Mouse (Mus musculus) layer of hippocampus, postnatal 36 days (tissue): ENCODE data around the gene Olfr701. TPM values are rescaled to one million over a fixed set of nuclear protein-coding genes. Genes with fewer than 3 reads are reported as not detected.

Experiments
- DNase-seq, 2 experiments: peaks; one replicate each; pipeline ENCODE4 v3.0.0; 2022
- total RNA-seq, 2 experiments: library from RNA; stranded (reverse); gene quantifications; 2 replicates each; pipeline ENCODE4 v1.2.3; 2021

The Olfr701 gene
- not detected for total RNA-seq

GRCm38 (mm10) chr7:106813829-106814228 lies at the start of gene Olfr701:
Gene Olfr701 (plus strand): TSS chr7:106814129.
- no peak for DNase-seq

GRCm38 (mm10) chr7:106788330-106788729 lies 25.6 kb upstream of the Olfr701 start:
- DNase-seq, result no peak

- DNase-seq, result no peak
Measured at GRCm38 (mm10) chr7:106793098-106793497, 20.8 kb upstream of the Olfr701 start, which contains the start of gene Olfr699. Gene Olfr699 (minus strand): TSS chr7:106793198.

GRCm38 (mm10) chr7:106808734-106809133 lies 5.2 kb upstream of the Olfr701 start, which contains the start of gene Olfr700:
Gene Olfr700 (minus strand): TSS chr7:106808834.
- no peak for DNase-seq

DNA sequence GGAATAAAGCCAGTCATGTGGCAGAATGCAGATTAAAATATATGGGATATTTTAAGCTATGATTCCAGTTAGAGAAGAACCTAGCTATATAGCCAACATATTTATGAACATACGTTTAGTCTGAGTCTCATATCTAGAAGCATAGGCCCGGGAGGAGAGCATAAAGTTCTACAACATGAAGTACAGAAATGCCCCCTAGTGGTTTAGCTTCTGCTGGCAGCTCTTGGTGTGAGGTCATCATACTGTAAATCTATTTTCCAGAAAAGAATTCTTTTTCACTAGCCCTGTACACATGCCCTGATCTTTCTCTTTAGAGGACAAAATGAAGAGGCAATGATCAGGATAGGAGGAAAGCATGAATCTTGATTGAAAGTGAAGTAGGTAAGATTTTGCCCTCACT lies 1.8 kb downstream of the Olfr701 start:
- no peak for DNase-seq

GRCm38 (mm10) chr7:106818414-106818813 lies 4.5 kb downstream of the Olfr701 start:
- no peak for DNase-seq

DNA sequence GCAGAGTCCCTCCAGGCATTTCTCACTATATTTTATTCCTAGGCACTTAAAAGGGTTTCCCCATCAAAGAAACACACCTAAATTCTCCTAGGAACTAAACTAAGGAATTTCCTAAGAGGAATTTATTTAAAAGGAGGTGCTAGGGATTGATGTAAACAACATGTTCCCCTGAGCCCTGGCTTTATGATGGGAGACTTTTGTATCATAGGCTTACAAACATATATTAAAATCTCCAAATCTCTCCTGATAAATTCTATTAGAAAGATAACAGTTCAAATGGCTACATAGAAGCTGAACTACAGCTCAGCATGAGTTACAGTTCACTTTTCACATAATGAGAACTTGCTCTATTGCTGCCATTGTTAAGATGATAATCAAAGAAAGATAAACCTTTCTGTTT lies 19.9 kb downstream of the Olfr701 start, which contains the start of gene Olfr702:
Gene Olfr702, minus strand, starts transcription at position 101 of the 400 bp plus-strand sequence.
- DNase-seq, result no peak

GRCm38 (mm10) chr7:106843060-106843459 lies 29.1 kb downstream of the Olfr701 start, which contains the start of gene Olfr703:
Gene Olfr703 (plus strand): TSS chr7:106843360.
- DNase-seq, result no peak

DNA sequence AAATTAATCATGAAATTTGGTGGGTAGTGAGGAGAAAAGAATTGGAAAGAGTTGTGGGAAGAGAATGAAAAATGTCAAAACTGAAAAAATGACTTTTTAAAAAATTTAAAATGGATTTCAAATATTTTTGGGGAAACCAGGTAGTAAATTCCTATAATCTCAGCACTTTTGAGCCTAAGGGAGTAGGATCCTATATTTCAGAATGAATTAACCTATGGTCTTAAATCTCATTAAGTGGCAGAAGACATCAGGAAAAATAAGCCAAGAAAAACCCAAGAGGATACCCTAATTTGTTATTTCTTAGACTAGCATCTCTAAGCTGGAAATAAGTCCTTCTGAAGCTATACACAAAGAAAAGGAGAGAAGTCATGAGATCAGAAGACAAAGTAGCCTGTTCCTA lies 49.0 kb downstream of the Olfr701 start, which contains the start of gene Olfr704:
Gene Olfr704, plus strand, starts transcription at position 301 of the 400 bp plus-strand sequence.
- no peak for DNase-seq

Other genes with a start within 250 kb of the Olfr701 start
- not detected for gene Olfr693, start 133.5 kb upstream of the Olfr701 start, total RNA-seq
- gene Olfr694, start 122.3 kb upstream of the Olfr701 start, total RNA-seq, result not detected
- not detected for gene Olfr695, start 97.7 kb upstream of the Olfr701 start, total RNA-seq
- not detected for gene Olfr697, start 71.7 kb upstream of the Olfr701 start, total RNA-seq
- gene Olfr698, start 58.7 kb upstream of the Olfr701 start, total RNA-seq, result not detected
- not detected for gene Olfr699, start 20.9 kb upstream of the Olfr701 start, total RNA-seq
- not detected for gene Olfr700, start 5.3 kb upstream of the Olfr701 start, total RNA-seq
- not detected for gene Olfr702, start 19.8 kb downstream of the Olfr701 start, total RNA-seq
- not detected for gene Olfr703, start 29.2 kb downstream of the Olfr701 start, total RNA-seq
- not detected for gene Olfr704, start 49.1 kb downstream of the Olfr701 start, total RNA-seq
- not detected for gene Olfr705, start 62.8 kb downstream of the Olfr701 start, total RNA-seq
- not detected for gene Olfr706, start 74.0 kb downstream of the Olfr701 start, total RNA-seq
- gene Olfr707, start 87.1 kb downstream of the Olfr701 start, total RNA-seq, result not detected
- not detected for gene Olfr1532-ps1, start 93.9 kb downstream of the Olfr701 start, total RNA-seq
- not detected for gene Olfr709-ps1, start 118.1 kb downstream of the Olfr701 start, total RNA-seq
- gene Olfr710, start 134.2 kb downstream of the Olfr701 start, total RNA-seq, result not detected
- under 1 TPM in 1 of 2 experiments, not detected in 1; 0.05 TPM for gene Olfr6, start 149.8 kb downstream of the Olfr701 start, total RNA-seq
- gene Olfr711, start 161.3 kb downstream of the Olfr701 start, total RNA-seq, result not detected
- gene Olfr2, start 191.9 kb downstream of the Olfr701 start, total RNA-seq, result not detected
- gene Olfr713, start 217.0 kb downstream of the Olfr701 start, total RNA-seq, result not detected